Mouse (Mus musculus) brain, embryonic 14.5 days (tissue): ENCODE results near the gene Ugt2a1. TPM values are rescaled to one million over a fixed set of nuclear protein-coding genes. Genes with fewer than 3 reads are reported as not detected.
"Not testable (repeated sequence)": the region's sequence is repeated elsewhere in the genome, so short reads cannot be mapped to it uniquely, and the experiment has no call there.

Experiments used
- DNase-seq: peaks from one replicate; pipeline ENCODE4 v3.0.0-alpha.2; 2011; ENCODE audit warnings: low read depth
- CTCF ChIP-seq: fragments of 200-500 bp; IDR thresholded peaks from 2 replicates; pipeline ENCODE4 v1.5.1; 2012; ENCODE audit warnings: inconsistent platforms, mild to moderate bottlenecking, moderate library complexity, borderline replicate concordance; ENCODE audit not compliant: insufficient read depth, insufficient read length; ENCODE audit errors: extremely low read depth
- POLR2A ChIP-seq: fragments of 200-500 bp; IDR thresholded peaks from 2 replicates; pipeline ENCODE4 v1.6.1; 2012; ENCODE audit warnings: mild to moderate bottlenecking, inconsistent platforms, borderline replicate concordance; ENCODE audit not compliant: poor library complexity, insufficient read depth, insufficient read length, severe bottlenecking; ENCODE audit errors: extremely low read depth
- polyA plus RNA-seq: library from polyadenylated mRNA; depleted of rRNA; stranded (reverse); fragments of >200 nt; gene quantifications from 2 replicates; pipeline ENCODE4 v1.2.3, GENCODE M21; 2012; rRNA removed

The Ugt2a1 gene
- not detected in 2 replicates for polyA plus RNA-seq

GRCm38 (mm10) chr5:87490771-87491170, at the start of gene Ugt2a1:
Ugt2a1 (minus strand) TSS chr5:87490871.
- DNase-seq, result no peak
- TF ChIP-seq CTCF, result no peak
- TF ChIP-seq POLR2A, result no peak

- TF ChIP-seq POLR2A (no peak), CTCF (no peak)
- DNase-seq, result no peak
These were observed 47.4 kb upstream of the Ugt2a1 start, which contains the start of gene Sult1b1 for GRCm38 (mm10) chr5:87538111-87538510. Sult1b1 (minus strand) TSS chr5:87538195.

GRCm38 (mm10) chr5:87535994-87536644, 45.4 kb upstream of the Ugt2a1 start:
- TF ChIP-seq POLR2A (no peak), CTCF (no peak)
- DNase-seq, result peak; percentile 2

GRCm38 (mm10) chr5:87532288-87532687, 41.6 kb upstream of the Ugt2a1 start:
- TF ChIP-seq CTCF (no peak), POLR2A (no peak)
- DNase-seq, result no peak

- DNase-seq, result not testable (repeated sequence)
These were observed 32.9 kb upstream of the Ugt2a1 start for GRCm38 (mm10) chr5:87523561-87523960.

GRCm38 (mm10) chr5:87505776-87506458, 15.2 kb upstream of the Ugt2a1 start:
- DNase-seq, result peak; percentile 2
- no peak for TF ChIP-seq POLR2A
- no peak for TF ChIP-seq CTCF

GRCm38 (mm10) chr5:87502687-87503086, 12.0 kb upstream of the Ugt2a1 start:
- TF ChIP-seq POLR2A (no peak), CTCF (no peak)
- DNase-seq, result peak; percentile 2

GRCm38 (mm10) chr5:87499341-87499740, 8.7 kb upstream of the Ugt2a1 start:
- TF ChIP-seq POLR2A, result no peak
- TF ChIP-seq CTCF, result no peak
- DNase-seq, result no peak

- TF ChIP-seq POLR2A (no peak), CTCF (no peak)
These were observed 8.3 kb upstream of the Ugt2a1 start for GRCm38 (mm10) chr5:87498936-87499335.

GRCm38 (mm10) chr5:87486706-87487105, 4.0 kb downstream of the Ugt2a1 start, which contains the start of gene Gm43638:
Gm43638 (minus strand) TSS chr5:87486806.
- not testable (repeated sequence) for DNase-seq

More at GRCm38 (mm10) chr5:87498936-87499335, 8.3 kb upstream of the Ugt2a1 start:
- no peak for DNase-seq

GRCm38 (mm10) chr5:87482160-87482559, 8.5 kb downstream of the Ugt2a1 start, which contains the start of gene Ugt2a2:
Ugt2a2 (minus strand) TSS chr5:87482260.
- TF ChIP-seq POLR2A, result no peak
- no peak for TF ChIP-seq CTCF
- no peak for DNase-seq

- no peak for TF ChIP-seq POLR2A
- no peak for TF ChIP-seq CTCF
- peak; percentile 20 for DNase-seq
These were observed 31.9 kb downstream of the Ugt2a1 start for GRCm38 (mm10) chr5:87458810-87459209.

GRCm38 (mm10) chr5:87457701-87458100, 33.0 kb downstream of the Ugt2a1 start:
- no peak for DNase-seq
- no peak for TF ChIP-seq POLR2A
- no peak for TF ChIP-seq CTCF
